In genomic region chr7:99267251-99267896, GRCm38 (mm10) we compare ENCODE assay signal across 8 mouse cellular contexts. TPM values are rescaled to one million over a fixed set of nuclear protein-coding genes. Genes with fewer than 3 reads are reported as not detected.
A peak's percentile ranks its signal among the peaks of the same experiment; 100 is the strongest.
DNase-seq lines count a peak whose midpoint lies in the region; TF ChIP-seq lines count a peak whose summit lies in the region.

Gene Map6, plus strand, starts transcription at chr7:99267447.

- WGBS in midbrain, embryonic 10.5 days: under 1% methylated on average over 34 of the region's 34 CpGs

- TF ChIP-seq EP300 in CH12.LX (IDR thresholded peaks at IDR 0.05; ENCODE audit: low read length): no peak

- in situ Hi-C loops in CH12.LX (cut with MboI; ENCODE audit: low pct_ligation_motif_present, low pct_unique_long_range_greater_than_20kb, low sequenced_read_pairs): loop anchor here (5.0 kb wide), 1 partner anchor 95 kb away; no protein-coding TSS in a partner anchor

- dilution Hi-C loops in CH12.LX (cut with MboI; ENCODE audit: extremely low pct_ligation_motif_present, extremely low pct_unique_long_range_greater_than_20kb, low sequenced_read_pairs): no loop called here

- H3ac ChIP-seq in C2C12 (ENCODE audit: control insufficient read depth, insufficient read length, low read depth): peak within 1 kb of the TSS; percentile 64

- no peak for TF ChIP-seq RAD21 in CH12.LX (IDR thresholded peaks at IDR 0.05; ENCODE audit: low read depth, low read length)

- peak; percentile 10 for DNase-seq in CH12.LX (ENCODE audit: extremely low read depth)
- DNase-seq in cerebellum, postnatal 14 days: peak; percentile 78 to 83
- DNase-seq in frontal cortex, postnatal 36 days (ENCODE audit: low spot score in 2 of 2): peak; percentile 76 to 78
- peak; percentile 69 to 77 for DNase-seq in left cerebral cortex, postnatal 10 days (ENCODE audit: extremely low spot score in 1 of 2, low spot score in 2 of 2)
- peak; percentile 74 for DNase-seq in midbrain, embryonic 10.5 days (ENCODE audit: low spot score)
- peak; percentile 16 for DNase-seq in testis, postnatal 14 days (ENCODE audit: low spot score)
- DNase-seq in natural killer cell, adult 2 months (ENCODE audit: low spot score in 2 of 2): no peak

- no peaks in the 10 kb centered on the region for H3K9me3 ChIP-seq in CH12.LX (replicated peaks; ENCODE audit: low read length)
- no peaks in the 10 kb centered on the region for H3K9me3 ChIP-seq in midbrain, embryonic 10.5 days (replicated peaks)

- intact Hi-C loops in left cerebral cortex, postnatal 10 days (cut with DNase I): loop anchor here (5.0 kb wide), 1 partner anchor 100 kb away; no protein-coding TSS in a partner anchor

- TF ChIP-seq CTCF in C2C12 (IDR thresholded peaks at IDR 0.05; ENCODE audit: control insufficient read depth, insufficient read depth, insufficient read length) (no peak), CH12.LX (conservative IDR thresholded peaks at IDR 0.05 in 1 of 2, IDR thresholded peaks at IDR 0.05 in 1 of 2; ENCODE audit: low read depth in 2 of 2, low read length in 2 of 2) (no peak)

- H3K4me2 ChIP-seq in CH12.LX (ENCODE audit: insufficient read depth, low read depth, poor library complexity, severe bottlenecking): peak within 1 kb of the TSS; percentile 60

- H3K9ac ChIP-seq in CH12.LX (ENCODE audit: insufficient read depth, low read depth): no peak within 1 kb of the TSS

- peak within 1 kb of the TSS; percentile 43 for H3K4me3 ChIP-seq in C2C12 (ENCODE audit: insufficient read depth, poor library complexity, severe bottlenecking)
- H3K4me3 ChIP-seq in CH12.LX (replicated peaks in 1 of 3; ENCODE audit: low read depth in 2 of 3, low read length in 2 of 3, poor library complexity in 1 of 3): peak within 1 kb of the TSS in 2 of 3 experiments; percentile 30 to 36
- H3K4me3 ChIP-seq in midbrain, embryonic 10.5 days: peak within 1 kb of the TSS; percentile 74

- peaks cover 18% of the 10 kb centered on the region for H3K79me3 ChIP-seq in C2C12 (ENCODE audit: low read depth)

- TF ChIP-seq POLR2A in CH12.LX (IDR thresholded peaks at IDR 0.05; ENCODE audit: low read depth, low read length): no peak

- H3K79me2 ChIP-seq in C2C12 (ENCODE audit: control insufficient read depth, insufficient read depth): peaks cover 39% of the 10 kb centered on the region
- no peaks in the 10 kb centered on the region for H3K79me2 ChIP-seq in CH12.LX (replicated peaks; ENCODE audit: control insufficient read depth, extremely low read depth, insufficient read depth, poor library complexity, severe bottlenecking)

- no peaks in the 10 kb centered on the region for H3K27me3 ChIP-seq in C2C12 (ENCODE audit: control insufficient read depth, insufficient read depth, insufficient read length)
- peaks cover 18% of the 10 kb centered on the region for H3K27me3 ChIP-seq in CH12.LX (replicated peaks)
- peaks cover 75% of the 10 kb centered on the region for H3K27me3 ChIP-seq in midbrain, embryonic 10.5 days (ENCODE audit: low read depth, poor library complexity, severe bottlenecking)

- H3K4me1 ChIP-seq in CH12.LX (ENCODE audit: control insufficient read depth in 1 of 2, insufficient read depth in 2 of 2): peaks cover 4 to 8% of the 10 kb centered on the region in 2 experiments; a peak in 2 of 4 replicates
- peaks cover 56% of the 10 kb centered on the region for H3K4me1 ChIP-seq in midbrain, embryonic 10.5 days

- H3K27ac ChIP-seq in CH12.LX (ENCODE audit: insufficient read depth, low read depth): no peak within 1 kb of the TSS
- H3K27ac ChIP-seq in midbrain, embryonic 10.5 days (replicated peaks): peak within 1 kb of the TSS; percentile 92

- H3K36me3 ChIP-seq in C2C12 (ENCODE audit: control insufficient read depth, insufficient read depth) (no peaks in the 10 kb centered on the region), CH12.LX (replicated peaks in 1 of 2; ENCODE audit: control insufficient read depth in 1 of 2, insufficient read depth in 1 of 2, low read length in 1 of 2) (no peaks in the 10 kb centered on the region)
- H3K36me3 ChIP-seq in midbrain, embryonic 10.5 days: 0 out of 2 replicates have a peak, but pooled peaks cover 4% of the 10 kb centered on the region

TF ChIP-seq in C2C12, 6 proteins besides CTCF, POLR2A, EP300 and RAD21:
- TF ChIP-seq MYOG (IDR thresholded peaks at IDR 0.05; ENCODE audit: control insufficient read depth, extremely low read depth, insufficient read length): no peak

TF ChIP-seq in CH12.LX, 34 proteins besides CTCF, POLR2A, EP300 and RAD21:
- TF ChIP-seq ZNF384 (IDR thresholded peaks at IDR 0.05; ENCODE audit: low read depth, low read length) (peak; percentile 67; the same call in 1 of the 2 replicates), TCF12 (IDR thresholded peaks at IDR 0.05; ENCODE audit: low read depth, low read length) (no peak)

RNA-seq across cellular contexts. Expression of gene Map6, which starts in this region (rescaled TPM):
- polyA plus RNA-seq in C2C12 (2012; fragmentation: generic; extraction: Trizol) (39.2 TPM), CH12.LX (2012; ENCODE audit: insufficient read length, low read depth) (1.4 and 1.8 TPM in 2 replicates)
- total RNA-seq in CH12.LX (2012; rRNA removed) (0.84 and 1.1 TPM in 2 replicates), CH12.LX (2014; rRNA removed) (0.32 and 0.62 TPM in 2 replicates)
- total RNA-seq in left cerebral cortex, postnatal 10 days (2021): 100 to 1,000 TPM; 231 to 242 TPM
- polyA plus RNA-seq in midbrain, embryonic 10.5 days (2016; fragmentation: Nextera tagmentation; extraction: Ambion mirVana): 27.9 and 39.5 TPM in 2 replicates

Comparison
In these comparisons a context has a peak if more than half of its experiments do, and no peak if none do; other contexts are left out.
1. RNA of gene Map6 (total RNA-seq): 231 to 242 TPM in left cerebral cortex, postnatal 10 days; 0.32 to 1.1 TPM in CH12.LX; every median in the first group is over 100 times any median in the second.
2. RNA of gene Map6 (polyA plus RNA-seq): 39.2 TPM in C2C12 (single experiment) and 27.9 to 39.5 TPM in midbrain, embryonic 10.5 days; 1.4 to 1.8 TPM in CH12.LX; every median in the first group is over 10 times any median in the second.
3. DNase-seq: peak in CH12.LX (single experiment), cerebellum, postnatal 14 days (2 of 2), frontal cortex, postnatal 36 days (2 of 2), left cerebral cortex, postnatal 10 days (2 of 2), midbrain, embryonic 10.5 days (single experiment) and testis, postnatal 14 days (single experiment); none in natural killer cell, adult 2 months (0 of 2).
4. Peak in every context shown above with its lines, with median percentiles within 50 percentile points of each other: H3K4me3 ChIP-seq.